Mouse (Mus musculus): ENCODE results near the gene Cfap43.
A peak's percentile ranks its signal among the peaks of the same experiment; 100 is the strongest.

The Cfap43 gene

GRCm38 (mm10) chr19:47910117-47910618 is 8.9 kb downstream of the Cfap43 start:
- no peaks in the 10 kb centered on the region for H3K36me3 ChIP-seq (ENCODE audit: insufficient read depth, low read length)
- no peak overlapping the region for H3K4me3 ChIP-seq (replicated peaks; ENCODE audit: low read length)
- no peaks in the 10 kb centered on the region for H3K9me3 ChIP-seq (ENCODE audit: low read length)
- H3K4me1 ChIP-seq (replicated peaks; ENCODE audit: low read depth, low read length) = peaks cover 25% of the 10 kb centered on the region
- H3K27me3 ChIP-seq (ENCODE audit: insufficient read depth, low read length) = peaks cover 25% of the 10 kb centered on the region
- no peak for TF ChIP-seq NANOG (IDR thresholded peaks at IDR 0.05; ENCODE audit: borderline replicate concordance, low read length)
- TF ChIP-seq CTCF (conservative IDR thresholded peaks at IDR 0.05; ENCODE audit: low read length) = no peak
- TF ChIP-seq POU5F1 (IDR thresholded peaks at IDR 0.05; ENCODE audit: borderline replicate concordance, low read length) = no peak

- no peak for TF ChIP-seq CTCF (conservative IDR thresholded peaks at IDR 0.05; ENCODE audit: low read length)
- no peak for TF ChIP-seq POU5F1 (IDR thresholded peaks at IDR 0.05; ENCODE audit: borderline replicate concordance, low read length)
- peaks cover 26% of the 10 kb centered on the region for H3K4me1 ChIP-seq (replicated peaks; ENCODE audit: low read depth, low read length)
- H3K9me3 ChIP-seq (ENCODE audit: low read length) = no peaks in the 10 kb centered on the region
- H3K4me3 ChIP-seq (replicated peaks; ENCODE audit: low read length) = peak overlapping the region; percentile 43
- H3K36me3 ChIP-seq (ENCODE audit: insufficient read depth, low read length) = no peaks in the 10 kb centered on the region
- H3K27me3 ChIP-seq (ENCODE audit: insufficient read depth, low read length) = peaks cover 25% of the 10 kb centered on the region
These were observed 9.5 kb downstream of the Cfap43 start for GRCm38 (mm10) chr19:47909387-47910116.

- Histone ChIP-seq H3K27me3 (ENCODE audit: insufficient read depth, low read length) (peaks cover 25% of the 10 kb centered on the region), H3K4me3 (replicated peaks; ENCODE audit: low read length) (no peak overlapping the region), H3K36me3 (ENCODE audit: insufficient read depth, low read length) (no peaks in the 10 kb centered on the region), H3K4me1 (replicated peaks; ENCODE audit: low read depth, low read length) (peaks cover 26% of the 10 kb centered on the region), H3K9me3 (ENCODE audit: low read length) (no peaks in the 10 kb centered on the region)
- TF ChIP-seq NANOG (IDR thresholded peaks at IDR 0.05; ENCODE audit: borderline replicate concordance, low read length) (no peak), CTCF (conservative IDR thresholded peaks at IDR 0.05; ENCODE audit: low read length) (no peak), POU5F1 (IDR thresholded peaks at IDR 0.05; ENCODE audit: borderline replicate concordance, low read length) (no peak)
These were observed 10.1 kb downstream of the Cfap43 start for GRCm38 (mm10) chr19:47908961-47909371.

- Histone ChIP-seq H3K4me1 (replicated peaks; ENCODE audit: low read depth, low read length) (peaks cover 36% of the 10 kb centered on the region), H3K4me3 (replicated peaks; ENCODE audit: low read length) (no peak overlapping the region), H3K36me3 (ENCODE audit: insufficient read depth, low read length) (no peaks in the 10 kb centered on the region), H3K27me3 (ENCODE audit: insufficient read depth, low read length) (peaks cover 30% of the 10 kb centered on the region), H3K9me3 (ENCODE audit: low read length) (no peaks in the 10 kb centered on the region)
- TF ChIP-seq POU5F1 (IDR thresholded peaks at IDR 0.05; ENCODE audit: borderline replicate concordance, low read length) = no peak
- no peak for TF ChIP-seq CTCF (conservative IDR thresholded peaks at IDR 0.05; ENCODE audit: low read length)
- TF ChIP-seq NANOG (IDR thresholded peaks at IDR 0.05; ENCODE audit: borderline replicate concordance, low read length) = no peak
These were observed 11.5 kb downstream of the Cfap43 start for GRCm38 (mm10) chr19:47907596-47907995.

- Histone ChIP-seq H3K9me3 (ENCODE audit: low read length) (no peaks in the 10 kb centered on the region), H3K36me3 (ENCODE audit: insufficient read depth, low read length) (no peaks in the 10 kb centered on the region), H3K4me3 (replicated peaks; ENCODE audit: low read length) (no peak overlapping the region), H3K27me3 (ENCODE audit: insufficient read depth, low read length) (peaks cover 30% of the 10 kb centered on the region), H3K4me1 (replicated peaks; ENCODE audit: low read depth, low read length) (peaks cover 44% of the 10 kb centered on the region)
- no peak for TF ChIP-seq CTCF (conservative IDR thresholded peaks at IDR 0.05; ENCODE audit: low read length)
- no peak for TF ChIP-seq POU5F1 (IDR thresholded peaks at IDR 0.05; ENCODE audit: borderline replicate concordance, low read length)
- TF ChIP-seq NANOG (IDR thresholded peaks at IDR 0.05; ENCODE audit: borderline replicate concordance, low read length) = no peak
These were observed 13.5 kb downstream of the Cfap43 start for GRCm38 (mm10) chr19:47905603-47906002.

- no peaks in the 10 kb centered on the region for H3K9me3 ChIP-seq (ENCODE audit: low read length)
- H3K4me3 ChIP-seq (replicated peaks; ENCODE audit: low read length) = no peak overlapping the region
- peaks cover 25% of the 10 kb centered on the region for H3K27me3 ChIP-seq (ENCODE audit: insufficient read depth, low read length)
- H3K4me1 ChIP-seq (replicated peaks; ENCODE audit: low read depth, low read length) = peaks cover 43% of the 10 kb centered on the region
- H3K36me3 ChIP-seq (ENCODE audit: insufficient read depth, low read length) = no peaks in the 10 kb centered on the region
- TF ChIP-seq CTCF (conservative IDR thresholded peaks at IDR 0.05; ENCODE audit: low read length) (no peak), NANOG (IDR thresholded peaks at IDR 0.05; ENCODE audit: borderline replicate concordance, low read length) (no peak), POU5F1 (IDR thresholded peaks at IDR 0.05; ENCODE audit: borderline replicate concordance, low read length) (no peak)
These were observed 14.0 kb downstream of the Cfap43 start for GRCm38 (mm10) chr19:47905081-47905480.

GRCm38 (mm10) chr19:47903679-47904078 is 15.4 kb downstream of the Cfap43 start:
- no peaks in the 10 kb centered on the region for H3K36me3 ChIP-seq (ENCODE audit: insufficient read depth, low read length)
- H3K27me3 ChIP-seq (ENCODE audit: insufficient read depth, low read length) = peaks cover 20% of the 10 kb centered on the region; the same call in 1 of the 2 replicates
- TF ChIP-seq POU5F1 (IDR thresholded peaks at IDR 0.05; ENCODE audit: borderline replicate concordance, low read length) (no peak), CTCF (conservative IDR thresholded peaks at IDR 0.05; ENCODE audit: low read length) (no peak), NANOG (IDR thresholded peaks at IDR 0.05; ENCODE audit: borderline replicate concordance, low read length) (no peak)
- H3K4me1 ChIP-seq (replicated peaks; ENCODE audit: low read depth, low read length) = peaks cover 32% of the 10 kb centered on the region
- no peak overlapping the region for H3K4me3 ChIP-seq (replicated peaks; ENCODE audit: low read length)
- H3K9me3 ChIP-seq (ENCODE audit: low read length) = no peaks in the 10 kb centered on the region

GRCm38 (mm10) chr19:47902316-47903201 is 16.5 kb downstream of the Cfap43 start:
- TF ChIP-seq CTCF (conservative IDR thresholded peaks at IDR 0.05; ENCODE audit: low read length) (no peak), NANOG (IDR thresholded peaks at IDR 0.05; ENCODE audit: borderline replicate concordance, low read length) (no peak), POU5F1 (IDR thresholded peaks at IDR 0.05; ENCODE audit: borderline replicate concordance, low read length) (no peak)
- peaks cover 26% of the 10 kb centered on the region for H3K4me1 ChIP-seq (replicated peaks; ENCODE audit: low read depth, low read length)
- H3K4me3 ChIP-seq (replicated peaks; ENCODE audit: low read length) = no peak overlapping the region
- H3K27me3 ChIP-seq (ENCODE audit: insufficient read depth, low read length) = peaks cover 19% of the 10 kb centered on the region; the same call in 1 of the 2 replicates
- H3K36me3 ChIP-seq (ENCODE audit: insufficient read depth, low read length) = no peaks in the 10 kb centered on the region
- 0 out of 2 replicates have a peak, but pooled peaks cover 5% of the 10 kb centered on the region for H3K9me3 ChIP-seq (ENCODE audit: low read length)

Data from E14TG2a.4 (cell line).